Mouse (Mus musculus) forebrain, embryonic 15.5 days (tissue): Measurements from ENCODE around the gene Snhg11. TPM values are rescaled to one million over a fixed set of nuclear protein-coding genes. Genes with fewer than 3 reads are reported as not detected.
A peak's percentile ranks its signal among the peaks of the same experiment; 100 is the strongest.

ENCODE experiments used
- ATAC-seq: fragments of 200-750 bp; cut with Nextera tagmentation; replicated peaks from 2 replicates; pipeline ENCODE4 v1.8.0; 2017; ENCODE audit warnings: mild to moderate bottlenecking, moderate TSS enrichment, moderate library complexity
- H3K27ac ChIP-seq: fragments of 300-500 bp; sonication (generic); replicated peaks from 2 replicates; pipeline ENCODE4 v1.5.1; 2015; ENCODE audit warnings: mild to moderate bottlenecking, inconsistent platforms
- H3K27me3 ChIP-seq: fragments of 300-500 bp; sonication (generic); 2 replicates; pipeline ENCODE4 v1.6.1; 2015; ENCODE audit warnings: inconsistent platforms
- H3K36me3 ChIP-seq: fragments of 300-500 bp; sonication (generic); 2 replicates; pipeline ENCODE4 v1.6.1; 2015; ENCODE audit warnings: mild to moderate bottlenecking, inconsistent platforms
- H3K4me1 ChIP-seq: fragments of 300-500 bp; sonication (generic); 2 replicates; pipeline ENCODE4 v1.6.1; 2015; ENCODE audit warnings: inconsistent platforms
- H3K4me2 ChIP-seq: fragments of 300-500 bp; sonication (generic); replicated peaks from 2 replicates; pipeline ENCODE4 v1.6.1; 2015; ENCODE audit warnings: mild to moderate bottlenecking, inconsistent platforms
- H3K4me3 ChIP-seq: fragments of 300-500 bp; sonication (generic); 2 replicates; pipeline ENCODE4 v1.5.1; 2015; ENCODE audit warnings: mild to moderate bottlenecking, inconsistent platforms
- H3K9ac ChIP-seq: fragments of 300-500 bp; sonication (generic); replicated peaks from 2 replicates; pipeline ENCODE4 v1.6.1; 2015; ENCODE audit warnings: mild to moderate bottlenecking, inconsistent platforms
- H3K9me3 ChIP-seq: fragments of 300-500 bp; sonication (generic); 2 replicates; pipeline ENCODE4 v1.6.1; 2016; ENCODE audit warnings: inconsistent platforms
- WGBS: fragments of 180-500 bp; shearing (Covaris S2); methylation state at CpG from one replicate; pipeline ENCODE4 v1.1.7; 2015; ENCODE audit warnings: mixed read lengths; 5-methylcytosine and 5-hydroxymethylcytosine counted together
- polyA plus RNA-seq: library from polyadenylated mRNA; unstranded; fragments of >200 nt; fragmentation: Nextera tagmentation; extraction: Ambion mirVana; gene quantifications from 2 replicates; pipeline ENCODE4 v1.2.1, GENCODE M21; 2015

Gene Snhg11
- 108 and 109 TPM in 2 replicates for polyA plus RNA-seq

DNA sequence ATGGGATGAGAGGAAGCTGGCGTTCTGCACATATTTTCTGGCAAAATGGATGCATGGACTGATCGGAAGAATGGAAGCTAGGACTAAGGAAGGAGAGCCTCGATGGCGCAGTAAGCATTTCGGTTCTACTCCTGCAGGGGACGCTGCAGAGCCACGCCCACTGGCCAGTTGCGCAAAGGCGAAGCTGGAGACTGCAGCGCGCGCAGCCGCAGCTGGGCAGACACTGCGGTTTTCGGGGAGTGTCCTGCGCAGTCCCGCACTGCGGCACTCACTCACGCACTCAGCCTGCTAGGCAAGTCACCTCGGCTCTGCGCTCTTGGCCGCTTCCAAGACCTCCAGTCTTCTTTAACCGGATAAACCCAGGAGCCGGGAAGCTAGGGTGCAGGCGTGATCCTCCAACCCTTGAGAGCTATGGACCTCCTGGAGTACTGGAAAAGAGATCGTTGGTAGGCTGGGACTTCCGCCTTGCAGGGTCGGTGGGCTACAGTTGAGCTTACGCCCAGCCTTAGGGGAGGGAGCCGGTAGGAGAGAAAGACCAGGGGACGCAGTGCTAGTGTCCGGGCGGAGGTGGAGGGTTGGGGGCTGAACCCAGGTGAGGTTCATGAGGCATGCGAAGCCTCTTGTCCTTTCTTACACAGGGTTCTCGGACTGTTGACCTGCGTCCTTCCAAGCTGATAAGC is at the start of gene Snhg11:
TSS of gene Snhg11 (plus strand) at position 196 of the 680 bp plus-strand sequence.
- no peaks in the 10 kb centered on the region for H3K9me3 ChIP-seq
- H3K27ac ChIP-seq, result peak within 1 kb of the TSS; percentile 60
- peak within 1 kb of the TSS; percentile 37 for H3K4me2 ChIP-seq
- peaks cover 18% of the 10 kb centered on the region for H3K27me3 ChIP-seq
- H3K9ac ChIP-seq, result peak within 1 kb of the TSS; percentile 48
- no peaks in the 10 kb centered on the region for H3K36me3 ChIP-seq
- H3K4me3 ChIP-seq, result peak within 1 kb of the TSS; percentile 37
- WGBS, result 3% methylated on average over 36 of the region's 36 CpGs
- peak; percentile 74 for ATAC-seq
- H3K4me1 ChIP-seq, result peaks cover 4% of the 10 kb centered on the region; the same call in 1 of the 2 replicates

DNA sequence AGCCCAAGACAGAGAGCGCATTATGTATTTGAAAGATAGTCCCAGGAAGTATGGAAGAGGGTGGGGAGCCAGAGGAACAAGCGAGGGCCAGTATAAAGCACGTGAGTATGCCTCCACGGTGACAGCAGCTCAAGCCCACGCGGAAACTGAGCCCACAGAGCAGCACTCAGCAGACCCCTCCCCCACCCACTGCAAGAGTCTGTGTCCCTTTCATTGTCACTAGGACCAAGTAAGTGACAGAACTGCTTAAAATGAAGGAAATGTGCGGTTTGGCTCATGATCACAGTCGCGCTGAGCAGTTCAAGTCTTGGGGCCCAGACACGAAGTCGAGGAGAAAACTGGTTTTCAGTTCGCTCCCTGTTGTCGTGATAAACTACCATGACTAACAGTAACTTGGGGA is 41.1 kb upstream of the Snhg11 start:
- ATAC-seq, result no peak
- H3K4me3 ChIP-seq, result no peak overlapping the region

DNA sequence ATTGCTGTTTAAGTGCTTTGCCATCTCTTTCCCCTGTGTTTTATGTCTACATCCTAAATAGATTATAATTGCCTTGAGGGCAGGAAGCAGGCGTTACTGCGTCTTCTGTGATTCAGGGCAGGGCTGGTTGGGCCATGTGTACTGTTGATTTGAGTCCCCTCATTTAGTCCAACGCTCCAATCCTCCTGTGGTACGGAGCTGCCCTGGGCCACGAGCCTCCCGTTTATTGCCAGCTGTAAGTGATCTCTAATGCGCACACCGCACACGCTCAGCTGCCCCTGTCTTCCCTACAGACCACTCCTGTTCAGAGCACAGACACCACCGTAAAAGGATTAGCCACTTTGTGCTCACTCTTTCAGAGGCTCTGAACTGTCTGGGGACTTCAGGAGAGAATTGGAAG is 37.7 kb upstream of the Snhg11 start:
- no peaks in the 10 kb centered on the region for H3K36me3 ChIP-seq
- H3K4me1 ChIP-seq, result 0 out of 2 replicates have a peak, but pooled peaks cover 3% of the 10 kb centered on the region
- H3K4me2 ChIP-seq, result no peak overlapping the region
- no peak for ATAC-seq
- no peaks in the 10 kb centered on the region for H3K9me3 ChIP-seq
- H3K27ac ChIP-seq, result no peak overlapping the region
- WGBS, result 75% methylated on average over 10 of the region's 10 CpGs
- H3K4me3 ChIP-seq, result no peak overlapping the region
- no peaks in the 10 kb centered on the region for H3K27me3 ChIP-seq
- H3K9ac ChIP-seq, result no peak overlapping the region

More for the DNA sequence above, 41.1 kb upstream of the Snhg11 start:
- Histone ChIP-seq H3K4me2 (no peak overlapping the region), H3K27me3 (no peaks in the 10 kb centered on the region), H3K9me3 (no peaks in the 10 kb centered on the region), H3K27ac (no peak overlapping the region), H3K4me1 (no peaks in the 10 kb centered on the region), H3K36me3 (no peaks in the 10 kb centered on the region), H3K9ac (no peak overlapping the region)
- WGBS, result 90% methylated on average over 13 of the region's 13 CpGs

DNA sequence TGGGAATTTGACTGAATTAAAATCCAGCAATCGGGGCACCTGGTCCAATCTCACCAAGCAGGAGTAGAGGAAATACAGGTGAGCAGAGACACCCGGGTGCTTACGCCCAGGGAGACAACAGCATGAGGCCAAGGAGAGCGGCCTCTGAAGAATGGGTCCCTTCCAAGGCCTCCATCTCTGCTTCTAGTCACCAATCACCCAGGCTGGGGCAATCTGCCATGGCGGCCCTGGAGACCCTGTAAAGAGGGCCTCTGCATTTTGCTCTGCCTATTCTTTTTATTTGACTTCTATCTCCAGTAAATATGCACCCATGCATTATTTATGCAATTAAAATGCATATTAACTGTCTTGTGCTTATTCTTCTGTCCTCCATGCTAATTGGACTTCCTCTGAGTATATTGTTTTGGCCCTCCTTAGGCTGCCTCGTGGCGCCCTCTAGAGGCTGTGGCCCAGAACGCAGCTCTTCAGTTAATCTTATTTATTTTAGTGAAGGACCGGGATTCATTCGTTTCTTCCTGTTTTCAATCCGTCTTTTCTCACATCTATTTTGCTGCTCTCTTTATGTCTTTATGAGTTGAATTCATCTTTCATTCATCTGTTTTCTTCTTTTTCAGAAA is 35.4 kb upstream of the Snhg11 start:
- Histone ChIP-seq H3K9me3 (no peaks in the 10 kb centered on the region), H3K36me3 (no peaks in the 10 kb centered on the region), H3K9ac (no peak overlapping the region), H3K27ac (no peak overlapping the region; the same call in 1 of the 2 replicates), H3K27me3 (no peaks in the 10 kb centered on the region), H3K4me2 (no peak overlapping the region), H3K4me1 (0 out of 2 replicates have a peak, but pooled peaks cover 3% of the 10 kb centered on the region), H3K4me3 (no peak overlapping the region)
- peak; percentile 51; the same call in 1 of the 2 replicates for ATAC-seq
- WGBS, result 29% methylated on average over 11 of the region's 11 CpGs

DNA sequence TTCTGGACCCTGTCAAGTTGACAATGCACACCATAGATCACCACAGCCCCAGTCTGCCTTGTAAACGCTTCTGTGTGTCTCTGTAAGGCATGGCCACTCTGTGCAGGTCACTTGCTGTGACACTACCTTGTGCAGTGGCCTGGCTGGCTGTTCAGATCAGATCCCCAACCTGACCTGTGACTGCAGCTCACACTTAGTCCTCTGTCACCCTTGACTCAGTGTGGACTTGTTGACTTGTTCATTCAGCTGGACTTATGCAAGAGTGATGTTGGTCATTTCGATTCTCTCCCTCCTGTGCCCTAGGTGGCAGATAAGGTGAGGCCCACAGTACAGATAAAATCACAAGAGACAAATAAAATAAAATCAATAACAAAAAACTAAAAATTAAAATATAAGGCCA is 34.1 kb upstream of the Snhg11 start:
- Histone ChIP-seq H3K27ac (no peak overlapping the region), H3K36me3 (no peaks in the 10 kb centered on the region), H3K4me2 (no peak overlapping the region), H3K9me3 (no peaks in the 10 kb centered on the region), H3K27me3 (no peaks in the 10 kb centered on the region), H3K4me3 (no peak overlapping the region), H3K4me1 (0 out of 2 replicates have a peak, but pooled peaks cover 3% of the 10 kb centered on the region), H3K9ac (no peak overlapping the region)
- no peak for ATAC-seq
- 82% methylated on average over 2 of the region's 2 CpGs for WGBS

DNA sequence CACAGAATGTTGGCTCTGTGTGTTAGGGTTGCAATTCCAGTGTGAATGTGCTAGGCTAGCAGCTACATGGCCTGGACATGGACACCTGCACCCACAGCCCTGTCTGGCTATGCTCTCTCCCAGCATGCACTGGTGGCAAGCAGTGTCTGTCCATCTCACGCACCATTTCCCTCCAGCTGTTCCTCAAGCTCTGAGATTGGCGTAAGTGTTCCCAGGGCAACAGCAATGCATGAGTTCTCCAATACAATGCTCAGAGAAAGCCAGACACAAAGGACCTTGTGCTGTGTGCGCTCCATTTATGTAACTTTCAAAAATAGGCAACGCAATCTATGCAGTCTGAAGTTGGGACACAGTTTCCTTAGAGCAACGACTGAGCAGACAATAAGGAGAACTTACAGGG is 31.9 kb upstream of the Snhg11 start:
- H3K9me3 ChIP-seq, result no peaks in the 10 kb centered on the region
- H3K4me3 ChIP-seq, result no peak overlapping the region
- no peak for ATAC-seq
- 15% methylated on average over 5 of the region's 5 CpGs for WGBS
- no peak overlapping the region for H3K27ac ChIP-seq
- H3K4me2 ChIP-seq, result no peak overlapping the region
- no peaks in the 10 kb centered on the region for H3K27me3 ChIP-seq
- no peaks in the 10 kb centered on the region for H3K36me3 ChIP-seq
- no peak overlapping the region for H3K9ac ChIP-seq
- 0 out of 2 replicates have a peak, but pooled peaks cover 3% of the 10 kb centered on the region for H3K4me1 ChIP-seq

DNA sequence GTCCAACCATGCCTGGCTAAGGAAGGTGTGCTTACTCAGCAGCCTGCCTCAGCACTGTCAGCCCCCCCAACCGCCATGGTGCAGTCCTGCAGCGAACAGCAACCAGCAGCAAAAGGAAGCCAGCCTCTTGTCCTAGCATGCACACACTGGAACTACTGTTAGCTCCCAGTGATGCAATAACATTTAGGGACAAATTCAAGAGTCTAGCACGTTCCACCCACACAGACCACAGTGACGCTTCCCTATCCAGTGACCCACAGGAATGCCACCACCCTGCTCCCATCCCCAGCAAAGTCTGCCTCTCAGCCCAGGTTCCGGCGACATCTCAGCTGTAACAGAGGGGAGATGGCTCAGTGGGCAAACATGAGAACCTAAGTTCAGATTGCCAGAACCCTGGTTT is 29.0 kb upstream of the Snhg11 start:
- H3K4me1 ChIP-seq, result no peaks in the 10 kb centered on the region
- H3K9me3 ChIP-seq, result no peaks in the 10 kb centered on the region
- no peak overlapping the region for H3K9ac ChIP-seq
- H3K4me2 ChIP-seq, result no peak overlapping the region
- H3K4me3 ChIP-seq, result no peak overlapping the region
- no peak overlapping the region for H3K27ac ChIP-seq
- no peak for ATAC-seq
- H3K36me3 ChIP-seq, result no peaks in the 10 kb centered on the region
- H3K27me3 ChIP-seq, result no peaks in the 10 kb centered on the region
- WGBS, result 79% methylated on average over 6 of the region's 6 CpGs

DNA sequence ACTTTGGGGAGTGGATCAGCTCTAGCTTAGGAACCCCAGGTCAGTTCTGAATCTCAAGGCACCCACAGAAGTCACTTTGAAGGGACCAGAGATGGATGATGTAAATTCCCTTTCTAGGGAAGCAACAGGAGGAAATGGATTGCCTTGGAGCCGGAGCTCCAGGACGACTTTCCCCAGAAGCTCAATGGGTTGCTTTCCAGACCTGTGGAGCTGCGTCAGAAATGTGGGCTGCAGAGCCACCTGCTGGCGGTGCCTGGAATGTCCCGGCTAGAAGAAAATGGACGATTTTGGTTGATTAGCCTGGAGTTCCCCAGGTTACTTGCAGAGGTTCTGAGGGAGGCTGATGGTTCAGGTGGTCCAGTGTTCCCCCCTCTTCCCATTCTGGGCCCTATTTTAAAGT is 27.6 kb upstream of the Snhg11 start:
- ATAC-seq, result peak; percentile 64
- Histone ChIP-seq H3K4me2 (no peak overlapping the region), H3K27ac (no peak overlapping the region), H3K4me1 (no peaks in the 10 kb centered on the region), H3K9ac (no peak overlapping the region), H3K4me3 (no peak overlapping the region), H3K36me3 (peaks cover 4% of the 10 kb centered on the region; the same call in 1 of the 2 replicates), H3K9me3 (no peaks in the 10 kb centered on the region), H3K27me3 (no peaks in the 10 kb centered on the region)
- 2% methylated on average over 6 of the region's 6 CpGs for WGBS

DNA sequence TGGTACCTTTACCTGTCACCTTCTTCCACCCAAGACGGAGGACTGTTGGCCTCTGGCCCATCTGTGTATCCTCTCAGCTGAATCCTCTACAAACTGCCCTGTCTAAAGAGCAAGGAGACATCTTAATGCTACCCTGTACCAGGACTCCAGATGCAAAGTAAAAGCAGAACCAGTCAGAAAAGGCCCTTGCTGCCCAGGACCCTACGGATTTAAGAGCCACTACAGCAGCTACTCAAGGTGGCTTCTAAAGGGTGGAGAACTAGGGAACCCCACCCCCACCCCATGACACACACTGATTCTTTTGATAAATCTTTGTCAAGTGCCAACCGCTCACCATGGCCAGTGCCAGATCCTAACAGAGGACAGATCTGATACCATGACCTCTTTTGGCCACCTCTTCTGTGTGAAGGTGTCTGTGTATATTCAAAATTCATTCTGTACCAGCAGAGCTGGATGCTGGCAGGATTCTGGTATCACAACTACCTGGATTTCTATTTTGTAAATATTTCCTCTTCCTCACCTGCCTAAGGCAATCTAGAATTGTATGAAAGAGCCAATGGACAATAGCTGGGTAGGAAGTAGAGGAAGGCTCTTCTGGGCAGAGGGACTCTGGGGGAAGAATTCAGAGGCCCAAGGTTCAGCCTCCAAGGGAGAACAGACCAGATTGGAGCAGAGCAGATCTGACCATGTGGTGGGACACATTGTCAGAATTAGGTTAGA is 22.5 kb upstream of the Snhg11 start:
- ATAC-seq, result no peak
- Histone ChIP-seq H3K36me3 (peaks cover 47% of the 10 kb centered on the region), H3K4me3 (no peak overlapping the region), H3K9ac (no peak overlapping the region), H3K9me3 (no peaks in the 10 kb centered on the region), H3K4me1 (no peaks in the 10 kb centered on the region), H3K27ac (no peak overlapping the region), H3K27me3 (no peaks in the 10 kb centered on the region), H3K4me2 (no peak overlapping the region)
- 75% methylated on average over 3 of the region's 3 CpGs for WGBS

DNA sequence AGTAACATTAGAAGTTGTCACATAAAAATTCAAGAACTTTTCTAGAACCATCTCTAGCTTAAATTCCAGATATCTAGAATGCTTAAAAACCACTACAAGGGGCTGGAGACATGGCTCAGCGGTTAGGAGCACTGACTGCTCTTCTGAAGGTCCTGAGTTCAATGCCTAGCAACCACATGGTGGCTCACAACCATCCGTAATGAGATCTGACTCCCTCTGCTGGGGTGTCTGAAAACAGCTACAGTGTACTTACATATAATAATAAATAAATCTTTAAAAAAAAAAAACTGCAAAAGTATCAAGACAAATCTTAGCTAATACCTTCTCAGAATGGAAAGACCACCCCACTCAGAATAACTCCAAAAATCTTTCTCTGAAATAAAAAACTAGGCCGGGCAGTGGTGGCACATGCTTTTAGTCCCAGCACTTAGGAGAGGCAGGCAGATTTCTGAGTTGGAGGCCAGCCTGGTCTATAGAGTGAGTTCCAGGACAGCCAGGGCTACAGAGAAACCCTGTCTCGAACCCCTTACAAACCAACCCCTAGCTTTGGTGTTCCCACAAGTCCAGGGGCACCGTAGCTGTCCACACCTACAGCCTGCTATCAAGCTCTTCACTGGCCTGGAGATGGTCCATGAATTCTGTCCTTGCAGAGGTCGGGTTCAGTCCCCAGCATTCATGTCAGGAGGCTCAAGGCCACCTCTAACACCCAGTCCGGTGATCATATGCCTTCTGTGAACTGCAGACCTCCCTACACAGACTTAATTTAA is 20.9 kb upstream of the Snhg11 start:
- Histone ChIP-seq H3K4me3 (no peak overlapping the region), H3K27ac (no peak overlapping the region), H3K36me3 (peaks cover 63% of the 10 kb centered on the region), H3K4me1 (peaks cover 14% of the 10 kb centered on the region), H3K9me3 (no peaks in the 10 kb centered on the region), H3K27me3 (no peaks in the 10 kb centered on the region), H3K9ac (no peak overlapping the region), H3K4me2 (no peak overlapping the region)
- no peak for ATAC-seq
- 83% methylated on average over 7 of the region's 7 CpGs for WGBS

DNA sequence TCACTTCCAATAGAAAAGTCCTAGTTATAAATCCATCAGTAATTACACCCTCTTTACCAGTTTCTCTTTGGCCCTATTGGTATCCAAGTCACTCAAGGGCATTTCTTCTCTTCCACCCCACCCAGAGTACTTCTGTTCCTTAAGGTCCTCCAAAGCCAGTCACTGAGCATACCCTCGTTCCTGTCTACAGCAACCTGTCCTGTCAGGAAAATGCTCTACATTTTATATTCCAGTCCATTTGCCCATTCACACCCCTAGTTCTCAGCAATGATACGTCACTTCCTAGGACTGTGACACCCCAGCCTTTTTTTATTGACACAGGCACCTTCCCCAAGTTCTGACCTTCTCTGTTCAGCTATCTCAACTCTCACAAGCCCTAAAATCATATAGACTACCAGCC is 20.2 kb upstream of the Snhg11 start:
- no peak overlapping the region for H3K27ac ChIP-seq
- H3K4me2 ChIP-seq, result no peak overlapping the region
- peaks cover 21% of the 10 kb centered on the region for H3K4me1 ChIP-seq
- H3K4me3 ChIP-seq, result no peak overlapping the region
- peaks cover 68% of the 10 kb centered on the region for H3K36me3 ChIP-seq
- H3K27me3 ChIP-seq, result no peaks in the 10 kb centered on the region
- H3K9me3 ChIP-seq, result no peaks in the 10 kb centered on the region
- ATAC-seq, result no peak
- 92% methylated on average over 2 of the region's 2 CpGs for WGBS
- H3K9ac ChIP-seq, result no peak overlapping the region
